Mouse (Mus musculus) embryonic facial prominence, embryonic 11.5 days (tissue): ENCODE results near the gene Twf2. TPM values are rescaled to one million over a fixed set of nuclear protein-coding genes. Genes with fewer than 3 reads are reported as not detected.
A peak's percentile ranks its signal among the peaks of the same experiment; 100 is the strongest.

Experiments
- ATAC-seq: fragments of 200-750 bp; cut with Nextera tagmentation; replicated peaks from 2 replicates; pipeline ENCODE4 v1.8.0; 2017; ENCODE audit warnings: low read depth; ENCODE audit not compliant: insufficient number of reproducible peaks, low FRiP score, low TSS enrichment
- DNase-seq: peaks from one replicate; pipeline ENCODE4 v3.0.0-alpha.2; 2015; ENCODE audit warnings: low spot score
- H3K27ac ChIP-seq: fragments of 300-500 bp; sonication (generic); replicated peaks from 2 replicates; pipeline ENCODE4 v1.5.1; 2014; ENCODE audit warnings: mild to moderate bottlenecking, low read depth, low read length, control low read depth
- H3K27me3 ChIP-seq: fragments of 300-500 bp; sonication (generic); 2 replicates; pipeline ENCODE4 v1.6.1; 2014; ENCODE audit warnings: mild to moderate bottlenecking, low read length, moderate library complexity, mixed read lengths; ENCODE audit not compliant: control insufficient read depth, insufficient read depth
- H3K36me3 ChIP-seq: fragments of 300-500 bp; sonication (generic); replicated peaks from 2 replicates; pipeline ENCODE4 v1.6.1; 2014; ENCODE audit warnings: low read depth, mild to moderate bottlenecking, low read length, moderate library complexity, mixed read lengths; ENCODE audit not compliant: control insufficient read depth, insufficient read depth
- H3K4me1 ChIP-seq: fragments of 300-500 bp; sonication (generic); 2 replicates; pipeline ENCODE4 v1.6.1; 2014; ENCODE audit warnings: low read length, mixed read lengths; ENCODE audit not compliant: control insufficient read depth, insufficient read depth
- H3K4me2 ChIP-seq: fragments of 300-500 bp; sonication (generic); 2 replicates; pipeline ENCODE4 v1.6.1; 2014; ENCODE audit warnings: low read depth, mild to moderate bottlenecking, control low read depth, low read length, moderate library complexity
- H3K4me3 ChIP-seq: fragments of 300-500 bp; sonication (generic); 2 replicates; pipeline ENCODE4 v1.5.1; 2014; ENCODE audit warnings: low read depth, low read length, control low read depth
- H3K9ac ChIP-seq: fragments of 300-500 bp; sonication (generic); replicated peaks from 2 replicates; pipeline ENCODE4 v1.6.1; 2014; ENCODE audit warnings: mild to moderate bottlenecking, control low read depth, low read length
- H3K9me3 ChIP-seq: fragments of 300-500 bp; sonication (generic); replicated peaks from 2 replicates; pipeline ENCODE4 v1.6.1; 2016; ENCODE audit warnings: mild to moderate bottlenecking, low read length, inconsistent platforms, mixed read lengths; ENCODE audit not compliant: control insufficient read depth
- WGBS: fragments of 180-500 bp; shearing (Covaris S2); extraction: QIAGEN DNeasy Blood & Tissue Kit; methylation state at CpG from one replicate; pipeline ENCODE4 v1.1.7; 2014; 5-methylcytosine and 5-hydroxymethylcytosine counted together
- polyA plus RNA-seq: library from polyadenylated mRNA; unstranded; fragments of >200 nt; fragmentation: Nextera tagmentation; extraction: Ambion mirVana; gene quantifications from 2 replicates; pipeline ENCODE4 v1.2.1, GENCODE M21; 2014

The Twf2 gene
- polyA plus RNA-seq, 1 experiment from 2014 or later, result 66.5 TPM

DNA sequence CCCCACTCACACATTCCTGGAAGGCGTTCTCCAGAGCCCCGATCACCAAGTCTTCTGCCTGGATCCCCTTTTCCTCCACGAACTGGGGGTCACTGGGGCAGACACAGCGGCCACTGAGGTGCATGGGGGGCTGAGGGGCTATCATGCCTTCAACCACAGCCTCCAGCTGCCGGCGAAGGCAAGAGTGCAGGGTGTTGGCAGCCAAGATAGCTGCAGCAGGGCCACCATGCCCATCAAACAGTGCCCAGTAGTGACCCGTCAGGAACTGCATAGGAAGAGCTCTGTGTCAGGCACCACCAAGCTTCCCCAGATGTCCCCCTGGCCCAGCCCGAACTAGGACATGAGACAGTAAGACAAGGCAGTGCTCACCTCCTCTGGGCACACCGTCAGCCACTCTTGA, 5.2 kb upstream of the Twf2 start:
- Histone ChIP-seq H3K4me2 (no peak overlapping the region; the same call in 1 of the 2 replicates), H3K27me3 (no peaks in the 10 kb centered on the region), H3K9ac (no peak overlapping the region), H3K4me1 (peaks cover 6% of the 10 kb centered on the region; the same call in 1 of the 2 replicates), H3K27ac (no peak overlapping the region), H3K36me3 (peaks cover 3% of the 10 kb centered on the region; the same call in 1 of the 2 replicates), H3K4me3 (no peak overlapping the region), H3K9me3 (no peaks in the 10 kb centered on the region)
- 90% methylated on average over 9 of the region's 9 CpGs for WGBS
- ATAC-seq, result no peak
- no peak for DNase-seq

DNA sequence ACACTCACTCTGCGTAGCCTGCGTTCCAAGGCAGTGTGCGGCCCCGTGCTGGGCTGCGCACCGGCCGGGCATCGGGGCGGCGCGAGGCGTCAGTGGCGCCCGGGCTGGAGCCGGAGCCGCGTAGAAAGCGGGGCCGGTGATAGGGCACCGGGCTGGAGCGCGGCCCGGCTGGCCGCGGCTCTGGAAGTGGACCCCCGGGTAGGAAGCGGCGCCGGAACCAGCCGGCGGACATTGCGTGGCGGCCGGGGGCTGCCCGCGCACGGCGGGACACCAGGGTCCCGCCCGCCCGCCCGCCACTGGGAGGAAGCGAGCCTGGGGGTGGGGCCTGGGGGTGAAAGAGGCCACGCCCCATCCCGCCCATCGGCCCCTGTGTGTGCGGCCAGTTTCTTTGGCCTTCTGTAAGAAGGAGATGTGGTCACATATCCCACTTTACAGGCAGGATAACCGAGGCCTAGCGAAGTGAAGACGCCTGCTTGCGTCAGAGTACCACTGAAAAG, 3.9 kb upstream of the Twf2 start:
- H3K4me1 ChIP-seq, result peaks cover 6% of the 10 kb centered on the region; the same call in 1 of the 2 replicates
- no peaks in the 10 kb centered on the region for H3K27me3 ChIP-seq
- DNase-seq, result peak; percentile 85
- peak; percentile 27 for ATAC-seq
- WGBS, result under 1% methylated on average over 48 of the region's 51 CpGs
- peak overlapping the region; percentile 83 for H3K9ac ChIP-seq
- peaks cover 3% of the 10 kb centered on the region; the same call in 1 of the 2 replicates for H3K36me3 ChIP-seq
- H3K9me3 ChIP-seq, result no peaks in the 10 kb centered on the region
- H3K4me2 ChIP-seq, result peak overlapping the region; percentile 64
- peak overlapping the region; percentile 52; the same call in 1 of the 2 replicates for H3K27ac ChIP-seq
- peak overlapping the region; percentile 68 for H3K4me3 ChIP-seq

DNA sequence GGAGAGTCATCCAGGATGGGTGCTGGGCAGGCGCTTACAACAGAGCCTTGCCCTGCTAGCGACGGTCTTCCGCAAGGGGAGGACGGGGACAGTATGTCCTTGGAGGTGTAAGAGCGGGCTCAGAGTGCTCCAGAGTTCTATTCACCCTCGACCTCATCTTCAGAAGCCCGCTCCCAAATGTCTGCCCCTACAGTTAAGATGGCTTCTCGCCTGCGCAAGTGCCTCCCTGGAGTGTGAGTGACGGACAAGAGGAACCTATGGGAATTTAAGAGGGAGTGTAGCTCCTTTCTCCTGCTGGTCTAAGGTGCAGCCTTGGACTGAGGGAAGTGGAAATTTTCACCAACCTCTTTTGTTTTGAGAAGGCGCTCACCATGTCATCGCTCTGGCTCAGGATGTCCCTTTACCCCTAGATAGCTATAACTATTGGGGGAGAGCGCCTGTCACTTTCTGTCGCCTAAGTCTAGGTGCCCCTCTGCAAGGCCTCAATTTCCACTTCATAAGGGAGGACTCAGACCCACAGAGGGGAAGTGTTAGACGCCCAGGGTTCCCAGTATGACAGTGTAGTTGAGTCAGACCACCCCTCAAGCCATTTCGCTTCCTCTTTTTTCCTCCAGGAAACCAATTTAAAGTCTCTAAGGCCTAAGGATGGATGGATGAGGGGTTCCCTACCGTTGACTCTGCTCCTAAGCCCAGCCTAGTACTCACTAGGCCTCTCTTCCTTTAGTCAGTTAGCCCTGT, 3.2 kb upstream of the Twf2 start, which contains the start of gene Ppm1m:
Gene Ppm1m, minus strand, starts transcription at position 212 of the 738 bp plus-strand sequence.
- WGBS, result 40% methylated on average over 18 of the region's 18 CpGs

DNA sequence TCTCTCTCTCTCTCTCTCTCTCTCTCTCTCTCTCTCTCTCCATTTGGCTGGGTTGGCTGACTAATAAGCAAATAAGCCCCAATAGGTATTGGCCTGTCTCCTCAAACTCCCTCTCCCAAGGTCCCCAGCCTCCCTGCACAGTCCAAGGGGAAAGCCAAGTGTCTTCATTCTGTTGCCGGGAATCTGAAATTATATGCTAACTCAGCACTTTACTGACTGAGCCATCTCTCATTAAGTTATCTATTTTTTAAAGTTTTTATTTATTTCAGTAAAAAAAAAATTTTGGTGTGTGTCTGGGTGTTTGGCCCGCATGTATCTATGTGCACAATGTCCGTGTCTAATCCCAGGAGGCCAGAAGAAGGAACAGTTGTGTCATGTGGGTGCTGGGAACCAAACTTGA, 1.0 kb upstream of the Twf2 start:
- ATAC-seq, result no peak

More for the DNA sequence above, 3.2 kb upstream of the Twf2 start, which contains the start of gene Ppm1m:
- Histone ChIP-seq H3K4me3 (peak within 1 kb of the TSS; percentile 68), H3K9me3 (no peaks in the 10 kb centered on the region), H3K4me2 (peak within 1 kb of the TSS; percentile 64), H3K4me1 (peaks cover 7% of the 10 kb centered on the region), H3K36me3 (peaks cover 3% of the 10 kb centered on the region; the same call in 1 of the 2 replicates), H3K27ac (peak within 1 kb of the TSS; percentile 52; the same call in 1 of the 2 replicates), H3K9ac (peak within 1 kb of the TSS; percentile 83), H3K27me3 (no peaks in the 10 kb centered on the region)
- DNase-seq (no peak), ATAC-seq (0 out of 2 replicates have a peak, but pooled peaks have one; percentile 1)

DNA sequence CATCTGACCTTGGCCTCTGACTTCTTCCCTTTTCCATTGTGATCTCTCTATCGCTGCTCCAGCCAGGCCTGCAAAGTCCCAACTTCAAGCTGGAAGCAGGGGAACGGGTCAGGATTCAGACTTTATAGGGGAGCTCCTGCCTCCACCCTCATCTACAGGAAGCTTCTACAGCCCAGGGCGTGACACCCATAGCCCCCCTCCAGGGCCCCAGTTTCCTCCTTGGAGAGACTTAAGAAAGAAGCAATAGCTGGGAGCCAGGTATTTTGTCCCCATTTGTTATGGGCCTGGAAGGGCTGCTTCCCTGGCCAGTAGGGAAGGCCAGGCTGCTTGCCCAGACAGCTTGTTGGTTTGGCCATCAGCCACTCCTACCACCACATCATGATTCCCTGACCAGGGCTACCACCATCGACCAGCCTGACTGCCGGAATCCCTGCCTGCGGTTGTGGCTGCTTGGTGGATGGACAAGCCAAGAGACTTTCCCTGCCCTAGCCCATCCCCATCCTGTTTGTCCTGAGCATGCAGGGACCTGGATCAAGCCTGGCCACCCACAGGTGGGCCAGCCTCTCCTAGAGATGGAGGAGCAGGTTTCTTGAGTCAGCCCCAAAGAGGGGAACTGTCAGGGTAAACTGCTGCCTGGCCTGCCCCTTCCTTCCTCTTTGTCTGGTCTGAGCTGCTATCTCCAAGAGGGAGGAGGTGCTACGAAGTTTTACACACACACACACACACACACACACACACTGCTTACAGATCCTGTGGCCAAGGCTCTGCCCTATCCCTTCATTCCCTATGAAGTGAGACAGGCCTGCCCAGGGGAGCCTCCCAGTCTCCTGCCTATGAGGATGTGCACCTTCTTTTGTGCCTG, 1.3 kb downstream of the Twf2 start:
- Histone ChIP-seq H3K9ac (no peak overlapping the region; the same call in 1 of the 2 replicates), H3K27ac (no peak overlapping the region)
- no peak for ATAC-seq

More for the DNA sequence above, 1.0 kb upstream of the Twf2 start:
- H3K9ac ChIP-seq, result no peak overlapping the region
- no peaks in the 10 kb centered on the region for H3K36me3 ChIP-seq
- WGBS, result 89% methylated on average over 3 of the region's 3 CpGs
- H3K4me2 ChIP-seq, result peak overlapping the region; percentile 55; the same call in 1 of the 2 replicates
- no peak overlapping the region for H3K27ac ChIP-seq
- H3K27me3 ChIP-seq, result no peaks in the 10 kb centered on the region
- no peaks in the 10 kb centered on the region for H3K9me3 ChIP-seq
- peaks cover 8% of the 10 kb centered on the region for H3K4me1 ChIP-seq
- DNase-seq, result no peak
- H3K4me3 ChIP-seq, result no peak overlapping the region

DNA sequence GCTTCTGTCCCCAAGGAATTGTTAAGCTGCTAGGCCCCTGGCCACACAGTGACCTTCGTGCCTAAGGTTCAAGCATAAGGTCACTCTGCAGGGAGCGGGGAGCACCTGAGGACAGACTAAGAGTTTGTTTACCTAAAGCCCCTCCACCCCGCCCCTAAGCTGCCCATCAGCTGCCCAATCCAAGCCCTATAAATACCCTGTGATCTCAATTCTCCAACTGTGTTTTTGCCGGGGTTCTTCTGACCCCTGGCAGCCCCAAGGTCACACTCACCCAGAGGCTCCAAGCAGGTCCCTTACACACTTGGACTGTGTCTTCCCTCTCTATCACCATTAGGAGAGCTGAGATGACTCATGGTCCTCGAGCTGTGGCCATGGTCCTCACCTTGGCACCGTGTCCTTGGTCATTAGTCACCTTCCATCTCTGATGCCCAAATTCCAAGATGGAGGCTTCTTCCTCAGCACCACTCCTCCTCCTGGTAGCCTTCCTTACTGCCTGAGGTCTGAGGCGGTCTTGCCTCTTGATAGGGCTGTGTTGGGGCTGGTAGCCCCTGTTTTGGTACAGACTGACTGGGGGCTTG, 2.9 kb downstream of the Twf2 start:
- Histone ChIP-seq H3K27ac (no peak overlapping the region), H3K4me1 (peaks cover 2% of the 10 kb centered on the region), H3K27me3 (no peaks in the 10 kb centered on the region), H3K9ac (no peak overlapping the region), H3K36me3 (no peaks in the 10 kb centered on the region; the same call in 1 of the 2 replicates), H3K4me2 (no peak overlapping the region), H3K9me3 (no peaks in the 10 kb centered on the region), H3K4me3 (no peak overlapping the region)
- ATAC-seq, result no peak
- WGBS, result 72% methylated on average over 7 of the region's 7 CpGs
- DNase-seq, result no peak

More for the DNA sequence above, 1.3 kb downstream of the Twf2 start:
- WGBS, result 75% methylated on average over 7 of the region's 7 CpGs
- DNase-seq, result no peak
- Histone ChIP-seq H3K4me3 (no peak overlapping the region; the same call in 1 of the 2 replicates), H3K4me1 (peaks cover 5% of the 10 kb centered on the region), H3K4me2 (peak overlapping the region; percentile 55; the same call in 1 of the 2 replicates), H3K27me3 (no peaks in the 10 kb centered on the region), H3K9me3 (no peaks in the 10 kb centered on the region), H3K36me3 (no peaks in the 10 kb centered on the region; the same call in 1 of the 2 replicates)

DNA sequence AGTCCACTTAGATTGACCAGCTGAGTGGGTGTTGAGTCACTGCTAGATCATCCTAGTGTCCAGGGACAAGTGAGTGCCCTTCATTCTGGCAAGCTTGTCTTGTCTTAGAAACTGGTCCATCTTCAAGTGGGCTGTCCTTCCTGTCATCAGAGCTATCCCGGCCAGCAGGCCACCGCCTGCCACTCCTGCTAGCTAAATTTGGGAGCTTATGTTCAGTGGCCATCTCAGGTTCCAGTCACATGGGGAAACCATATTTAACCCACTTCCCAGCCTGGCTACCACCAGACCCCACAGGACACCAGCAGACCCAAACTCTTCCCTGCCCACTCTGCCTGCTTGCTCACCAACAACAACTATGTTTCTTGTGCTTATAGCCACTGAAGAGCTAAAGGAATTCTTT, 3.6 kb downstream of the Twf2 start:
- no peak overlapping the region for H3K27ac ChIP-seq
- no peaks in the 10 kb centered on the region; the same call in 1 of the 2 replicates for H3K36me3 ChIP-seq
- 84% methylated on average over 2 of the region's 2 CpGs for WGBS
- no peak overlapping the region for H3K4me2 ChIP-seq
- no peaks in the 10 kb centered on the region for H3K27me3 ChIP-seq
- ATAC-seq, result no peak
- no peak overlapping the region for H3K9ac ChIP-seq
- no peak for DNase-seq
- no peak overlapping the region for H3K4me3 ChIP-seq
- H3K4me1 ChIP-seq, result peaks cover 2% of the 10 kb centered on the region
- no peaks in the 10 kb centered on the region for H3K9me3 ChIP-seq
